Mouse (Mus musculus): ENCODE data around the gene 4930442H23Rik.
"Not testable (repeated sequence)": the region's sequence is repeated elsewhere in the genome, so short reads cannot be mapped to it uniquely, and the experiment has no call there.

4930442H23Rik gene

DNA sequence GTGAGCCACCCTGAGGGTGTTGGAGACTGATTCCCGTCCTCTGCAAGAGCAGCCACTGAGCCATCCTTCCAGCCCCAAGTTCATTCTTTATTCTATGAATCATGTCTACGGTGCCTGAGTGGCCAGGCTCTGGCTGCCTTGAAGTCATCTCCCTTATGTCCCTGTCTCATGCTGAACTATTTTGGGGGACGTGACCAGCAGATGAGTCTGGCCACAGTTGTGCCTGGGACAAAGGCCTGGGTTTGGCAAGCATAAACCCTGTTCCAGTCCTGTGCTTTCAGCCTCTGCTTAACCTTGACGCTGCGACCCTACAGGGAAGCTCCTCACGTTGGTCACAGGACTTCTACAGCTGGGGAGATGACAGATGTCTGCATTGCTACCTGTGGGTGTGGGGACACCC is 13.7 kb upstream of the 4930442H23Rik start:
- DNase-seq, result no peak

DNA sequence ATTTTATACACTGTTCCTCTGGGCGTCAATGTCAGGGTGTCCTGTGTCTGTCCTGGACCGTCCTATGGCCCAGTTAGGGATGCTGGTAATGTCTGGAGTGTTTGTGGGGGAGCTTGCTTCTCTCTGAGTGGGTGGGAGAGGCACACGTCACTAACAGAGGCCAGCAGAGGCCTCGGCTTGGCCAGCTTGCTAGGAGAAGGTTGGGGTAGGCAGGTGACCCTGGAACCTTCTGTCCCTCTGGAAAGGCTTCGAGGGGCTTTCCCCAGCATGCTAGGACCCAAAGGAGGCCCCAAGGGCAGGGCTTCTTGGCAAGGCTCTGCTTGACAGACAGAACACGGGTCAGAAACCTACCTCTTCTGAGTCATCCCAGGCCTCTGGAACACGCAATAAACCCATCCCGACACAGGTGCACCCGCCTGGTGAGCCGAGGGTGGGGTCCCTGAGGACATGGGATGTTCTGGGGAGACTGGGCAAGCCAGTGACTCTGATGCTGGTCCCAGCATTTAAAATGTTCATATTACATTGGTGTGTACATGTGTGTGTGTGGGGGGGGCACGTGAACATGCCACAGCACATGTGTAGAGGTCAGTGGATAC is 12.9 kb upstream of the 4930442H23Rik start:
- DNase-seq, result no peak

DNA sequence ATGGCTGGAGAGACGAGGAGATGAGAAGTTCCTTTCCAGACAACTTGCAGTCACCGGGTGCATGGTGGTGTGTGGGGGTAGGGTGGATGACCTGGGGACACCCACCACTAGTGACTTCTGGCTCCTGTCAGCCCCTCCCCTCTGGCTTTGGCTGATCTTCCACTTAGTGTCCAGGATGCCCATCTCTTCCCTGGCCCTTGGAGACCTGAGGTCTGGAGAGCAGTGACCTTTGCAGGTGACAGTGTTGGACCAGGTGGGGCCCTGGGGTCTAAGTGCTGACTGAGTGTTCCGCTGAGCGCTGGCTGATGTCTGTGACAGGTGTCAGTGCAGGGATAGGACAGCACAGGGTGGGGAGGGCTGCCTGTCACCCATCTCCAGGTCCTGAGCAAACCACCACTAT is 11.7 kb upstream of the 4930442H23Rik start:
- no peak for DNase-seq

DNA sequence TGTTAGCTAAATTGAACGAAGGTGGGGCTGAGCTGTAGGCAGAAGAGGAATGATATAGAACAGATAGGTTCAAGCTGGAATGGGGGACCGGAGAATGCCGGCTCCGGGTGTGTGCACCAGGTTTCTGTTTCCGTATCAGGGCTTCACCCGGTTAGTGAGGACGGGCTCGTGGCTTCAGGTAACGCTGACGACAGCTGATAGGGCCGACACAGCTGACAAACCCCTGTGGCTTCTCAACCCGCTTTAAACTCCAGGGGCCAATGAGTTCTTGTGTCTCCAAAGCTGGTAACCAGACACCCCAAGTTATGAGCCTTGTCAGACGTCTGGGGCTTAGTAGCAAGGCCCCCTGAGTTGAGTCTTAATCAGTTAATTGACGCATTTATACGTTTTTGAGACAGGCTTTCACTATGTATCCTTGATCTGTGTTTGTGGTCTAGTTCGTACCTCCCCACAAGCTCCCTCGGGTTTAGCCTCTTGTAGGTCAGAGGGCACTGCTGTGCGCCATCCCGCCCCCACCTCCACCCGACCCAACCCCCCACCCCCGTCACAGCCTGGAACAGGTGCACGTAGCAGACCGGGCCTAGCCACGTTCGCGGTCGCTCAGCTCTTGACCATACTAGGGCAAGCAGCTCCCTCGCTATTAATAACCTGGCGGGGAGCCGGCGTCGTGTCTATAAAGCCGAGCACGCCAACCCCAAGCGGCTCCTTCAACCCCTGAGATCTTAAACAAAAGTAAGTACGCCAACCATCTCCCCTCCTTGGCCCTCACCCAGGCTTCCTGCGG is 10.5 kb upstream of the 4930442H23Rik start:
- DNase-seq, result no peak

DNA sequence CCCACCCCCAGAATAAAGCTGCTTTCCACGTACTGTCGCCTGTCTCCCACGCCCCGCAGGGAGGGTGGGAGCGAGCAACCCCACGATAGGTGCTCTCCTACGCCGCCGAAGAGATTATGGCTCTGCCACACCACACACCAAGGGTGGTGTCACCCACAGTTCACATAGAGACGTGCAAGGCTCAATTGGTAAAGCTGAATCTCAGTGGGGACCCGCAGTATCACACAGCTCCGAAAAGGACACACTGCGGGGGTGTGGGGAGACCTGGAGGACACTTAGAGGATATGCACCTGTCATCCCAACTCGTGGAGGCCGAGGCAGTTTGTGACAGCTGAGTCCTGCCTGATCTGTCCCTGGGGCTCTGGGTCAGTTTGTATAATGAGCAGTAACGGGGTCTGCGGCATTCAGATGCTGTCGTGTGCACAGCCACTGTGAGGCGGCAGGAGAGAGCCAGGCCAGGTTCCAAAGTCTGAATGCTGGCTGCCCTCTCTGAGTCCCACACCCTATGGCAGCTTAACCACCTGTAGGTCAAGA is 9.4 kb upstream of the 4930442H23Rik start:
- DNase-seq, result no peak

DNA sequence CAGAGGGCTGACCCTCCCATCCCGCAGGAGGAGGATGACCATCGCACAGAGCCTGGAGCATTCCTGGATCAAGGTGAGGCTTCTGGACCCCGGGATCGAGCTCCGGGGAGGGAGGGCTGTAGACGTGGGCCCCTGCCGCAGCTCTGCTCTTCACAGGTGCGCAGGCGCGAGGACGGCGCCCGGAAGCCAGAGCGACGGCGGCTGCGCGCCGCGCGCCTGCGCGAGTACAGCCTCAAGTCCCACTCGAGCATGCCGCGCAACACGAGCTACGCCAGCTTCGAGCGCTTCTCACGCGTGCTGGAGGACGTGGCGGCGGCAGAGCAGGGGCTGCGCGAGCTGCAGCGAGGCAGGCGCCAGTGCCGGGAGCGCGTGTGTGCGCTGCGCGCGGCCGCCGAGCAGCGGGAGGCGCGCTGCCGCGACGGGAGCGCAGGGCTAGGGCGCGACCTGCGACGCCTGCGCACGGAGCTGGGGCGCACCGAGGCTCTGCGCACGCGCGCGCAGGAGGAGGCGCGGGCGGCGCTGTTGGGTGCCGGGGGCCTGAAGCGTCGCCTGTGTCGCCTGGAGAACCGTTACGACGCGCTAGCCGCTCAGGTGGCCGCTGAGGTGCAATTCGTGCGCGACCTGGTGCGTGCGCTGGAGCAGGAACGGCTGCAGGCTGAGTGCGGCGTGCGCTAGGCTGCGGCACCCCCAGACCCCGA is 8.8 kb upstream of the 4930442H23Rik start:
- DNase-seq, result peak; percentile 88

DNA sequence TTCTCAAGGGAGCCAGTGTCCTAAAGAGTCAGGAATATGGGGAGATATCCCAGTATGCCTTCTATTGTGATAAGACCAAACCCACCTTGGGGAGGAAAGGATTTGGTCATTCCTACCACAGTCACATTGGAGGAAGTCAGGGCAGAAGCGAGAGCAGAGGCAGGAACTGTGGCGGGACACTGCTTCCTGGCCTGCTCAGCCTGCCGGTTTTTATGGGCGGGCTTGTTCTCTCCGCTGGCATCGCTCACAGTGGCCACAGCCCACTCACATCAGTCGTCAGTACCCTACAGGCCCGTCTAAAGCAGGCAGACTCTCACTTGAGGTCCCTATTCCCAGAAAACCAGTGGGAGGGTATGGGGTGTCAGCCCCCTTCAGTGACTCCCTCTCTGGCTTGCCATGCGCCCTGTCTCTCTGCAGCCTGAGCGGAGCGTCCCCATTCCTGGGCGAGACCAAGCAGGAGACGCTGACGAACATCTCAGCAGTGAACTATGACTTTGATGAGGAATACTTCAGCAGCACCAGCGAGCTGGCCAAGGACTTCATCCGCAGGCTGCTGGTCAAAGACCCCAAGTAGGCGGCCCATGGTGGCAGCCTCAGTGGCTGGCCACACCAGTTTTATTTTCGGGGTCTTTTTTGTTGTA is 7.8 kb upstream of the 4930442H23Rik start:
- peak; percentile 38 for DNase-seq

DNA sequence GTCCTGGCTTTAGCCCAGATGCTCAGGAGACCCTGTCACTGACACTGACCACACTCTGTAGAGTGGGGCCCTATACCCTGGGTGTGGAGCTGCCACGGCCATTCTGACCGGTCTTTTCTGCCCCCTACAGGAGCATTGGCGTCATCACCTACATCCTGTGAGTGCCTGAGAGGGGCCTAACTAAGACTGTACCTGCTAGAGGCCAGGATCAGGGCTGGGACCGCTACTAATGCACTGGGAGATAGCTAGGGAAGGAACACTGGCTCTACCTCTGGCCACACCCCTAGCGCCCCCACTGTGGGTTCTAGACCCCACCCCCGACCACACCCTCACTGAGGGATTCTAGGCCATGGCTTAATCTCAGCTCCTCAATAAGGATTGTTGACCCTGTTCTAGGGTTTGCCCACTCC is 7.3 kb upstream of the 4930442H23Rik start:
- DNase-seq, result no peak

- no peak for DNase-seq
These were observed 6.7 kb upstream of the 4930442H23Rik start for GRCm38 (mm10) chr10:81190236-81190911.

GRCm38 (mm10) chr10:81189821-81190220 is 6.2 kb upstream of the 4930442H23Rik start:
- DNase-seq, result no peak

DNA sequence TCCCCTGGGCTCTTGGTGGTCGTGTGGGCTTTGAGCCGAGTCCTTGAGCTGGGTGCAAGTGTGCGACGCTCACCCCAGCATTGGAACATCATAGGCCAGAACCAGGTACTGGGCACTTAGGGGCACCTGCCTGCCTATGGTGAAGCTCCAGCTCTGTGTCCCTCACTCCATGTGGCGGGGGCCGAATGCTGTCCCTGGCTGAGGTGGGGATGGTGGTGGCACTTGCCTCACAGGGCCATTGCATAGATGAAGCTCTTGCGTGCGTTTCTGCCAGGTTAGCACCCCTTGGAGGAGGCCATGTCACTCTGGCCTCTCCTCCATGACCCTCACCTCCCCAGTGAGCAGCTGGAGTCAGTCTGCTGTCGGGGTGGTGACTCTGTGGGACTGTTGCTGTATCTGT is 3.5 kb upstream of the 4930442H23Rik start:
- no peak for DNase-seq

DNA sequence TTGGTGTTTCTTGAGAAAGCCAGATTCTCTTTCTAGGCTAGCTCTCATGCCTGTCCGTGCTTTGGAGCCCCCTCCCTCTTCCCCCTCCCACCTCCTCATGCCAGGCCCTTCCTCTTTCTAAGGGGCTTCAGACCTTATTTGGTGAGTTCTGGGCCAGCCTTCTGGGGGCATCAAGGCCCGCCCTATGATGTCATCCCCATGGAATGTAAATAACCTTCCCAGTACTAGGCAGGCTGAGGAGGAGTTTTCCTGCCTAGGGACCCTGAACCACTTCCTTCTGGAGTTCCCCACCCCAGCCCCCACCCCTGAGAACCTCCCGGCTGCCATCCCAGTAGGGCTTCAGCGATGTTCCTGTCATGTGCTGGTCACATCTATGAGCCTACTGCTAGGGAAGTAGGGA is 1.1 kb upstream of the 4930442H23Rik start:
- DNase-seq, result no peak

GRCm38 (mm10) chr10:81182336-81183333 is 1.0 kb downstream of the 4930442H23Rik start, which contains the start of gene Dapk3:
Gene Dapk3, plus strand, starts transcription at chr10:81183005.
- peak; percentile 96 for DNase-seq

- DNase-seq, result not testable (repeated sequence)
These were observed 1.8 kb downstream of the 4930442H23Rik start for GRCm38 (mm10) chr10:81181860-81182259.

DNA sequence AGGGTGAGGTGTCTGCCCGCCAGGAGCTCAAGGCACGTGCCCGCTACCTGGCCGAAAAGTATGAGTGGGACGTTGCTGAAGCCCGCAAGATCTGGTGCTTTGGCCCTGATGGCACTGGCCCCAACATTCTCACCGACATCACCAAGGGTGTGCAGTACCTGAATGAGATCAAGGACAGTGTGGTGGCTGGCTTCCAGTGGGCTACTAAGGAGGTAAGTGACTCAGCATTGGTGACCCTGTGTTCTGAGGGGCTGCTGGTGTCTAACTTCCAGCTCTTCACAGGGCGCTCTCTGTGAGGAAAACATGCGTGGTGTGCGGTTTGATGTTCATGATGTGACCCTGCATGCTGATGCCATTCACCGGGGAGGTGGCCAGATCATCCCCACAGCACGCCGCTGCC is 2.7 kb downstream of the 4930442H23Rik start:
- no peak for DNase-seq

DNA sequence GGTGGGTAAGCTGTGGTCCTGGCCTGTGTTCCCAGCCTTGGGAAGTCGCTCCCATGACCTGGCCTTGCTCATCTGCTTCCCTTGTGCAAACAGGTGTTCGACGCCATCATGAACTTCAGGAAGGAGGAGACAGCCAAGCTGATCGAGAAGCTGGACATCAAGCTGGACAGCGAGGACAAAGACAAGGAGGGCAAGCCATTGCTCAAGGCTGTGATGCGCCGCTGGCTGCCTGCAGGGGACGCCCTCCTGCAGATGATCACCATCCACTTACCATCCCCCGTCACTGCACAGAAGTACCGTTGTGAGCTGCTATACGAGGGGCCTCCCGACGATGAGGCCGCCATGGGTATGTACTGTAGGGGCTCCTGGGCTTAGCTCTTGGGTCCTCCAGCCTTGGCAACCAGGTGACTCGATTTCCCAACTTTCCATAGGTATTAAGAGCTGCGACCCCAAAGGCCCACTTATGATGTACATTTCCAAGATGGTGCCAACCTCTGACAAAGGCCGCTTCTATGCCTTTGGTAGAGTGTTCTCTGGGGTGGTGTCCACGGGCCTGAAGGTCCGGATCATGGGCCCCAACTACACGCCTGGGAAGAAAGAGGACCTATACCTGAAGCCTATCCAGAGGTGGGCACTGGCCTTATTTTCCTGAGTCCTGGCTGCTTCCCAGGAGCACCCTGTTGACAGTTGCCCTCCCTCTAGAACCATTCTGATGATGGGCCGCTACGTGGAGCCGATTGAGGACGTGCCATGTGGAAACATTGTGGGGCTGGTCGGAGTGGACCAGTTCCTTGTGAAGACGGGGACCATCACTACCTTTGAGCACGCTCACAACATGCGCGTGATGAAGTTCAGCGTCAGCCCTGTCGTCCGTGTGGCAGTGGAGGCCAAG is 4.0 kb downstream of the 4930442H23Rik start:
- DNase-seq, result no peak

DNA sequence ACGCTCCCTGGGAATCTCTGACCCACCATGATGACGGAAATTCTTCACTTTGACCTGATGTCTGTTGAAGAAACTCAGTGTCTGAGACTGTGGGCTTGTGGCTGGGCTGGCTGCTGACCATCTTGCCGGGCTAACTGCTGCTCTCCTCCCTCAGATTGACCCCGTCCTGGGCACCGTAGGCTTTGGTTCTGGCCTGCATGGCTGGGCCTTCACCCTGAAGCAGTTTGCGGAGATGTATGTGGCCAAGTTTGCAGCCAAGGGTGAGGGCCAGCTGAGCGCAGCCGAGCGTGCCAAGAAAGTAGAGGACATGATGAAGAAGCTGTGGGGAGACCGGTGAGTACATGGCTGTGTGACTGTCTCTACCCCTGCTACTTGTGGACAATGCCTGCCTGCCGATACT is 4.7 kb downstream of the 4930442H23Rik start:
- no peak for DNase-seq

- no peak for DNase-seq
These were observed 5.5 kb downstream of the 4930442H23Rik start for GRCm38 (mm10) chr10:81177958-81178712.

DNA sequence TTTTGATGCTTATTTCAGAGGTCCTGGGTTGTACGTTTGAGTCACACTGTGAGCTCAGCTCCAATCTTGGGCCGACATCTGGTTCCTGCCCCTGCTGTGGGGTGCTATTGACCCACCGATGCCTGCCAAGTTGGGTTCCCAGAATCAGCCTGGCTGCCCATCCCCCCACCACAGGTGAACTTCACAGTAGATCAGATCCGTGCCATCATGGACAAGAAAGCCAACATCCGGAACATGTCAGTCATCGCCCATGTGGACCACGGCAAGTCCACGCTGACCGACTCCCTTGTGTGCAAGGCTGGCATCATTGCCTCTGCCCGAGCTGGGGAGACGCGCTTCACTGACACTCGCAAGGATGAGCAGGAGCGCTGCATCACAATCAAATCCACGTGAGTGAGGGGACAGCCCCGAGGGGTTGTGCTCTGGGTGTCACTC is 6.1 kb downstream of the 4930442H23Rik start:
- DNase-seq, result peak; percentile 63
